Mouse (Mus musculus) C2C12 (cell line): Measurements from ENCODE around the gene Gm11562. TPM values are rescaled to one million over a fixed set of nuclear protein-coding genes. Genes with fewer than 3 reads are reported as not detected.
"Not testable (repeated sequence)": the region's sequence is repeated elsewhere in the genome, so short reads cannot be mapped to it uniquely, and the experiment has no call there.

Experiments
- H3K27me3 ChIP-seq: one replicate; pipeline ENCODE4 v1.6.1; 2011; ENCODE audit not compliant: control insufficient read depth, insufficient read depth, insufficient read length
- H3K36me3 ChIP-seq: one replicate; pipeline ENCODE4 v1.6.1; 2011; ENCODE audit not compliant: control insufficient read depth, insufficient read depth
- H3K4me3 ChIP-seq: one replicate; pipeline ENCODE4 v1.5.1; 2011; ENCODE audit warnings: mild to moderate bottlenecking, control low read depth; ENCODE audit not compliant: poor library complexity, insufficient read depth, severe bottlenecking
- H3K79me2 ChIP-seq: one replicate; pipeline ENCODE4 v1.6.1; 2011; ENCODE audit not compliant: control insufficient read depth, insufficient read depth
- H3K79me3 ChIP-seq: one replicate; pipeline ENCODE4 v1.6.1; 2011; ENCODE audit warnings: low read depth, control low read depth
- H3ac ChIP-seq: one replicate; pipeline ENCODE3; 2011; ENCODE audit warnings: low read depth; ENCODE audit not compliant: control insufficient read depth, insufficient read length
- CEBPB ChIP-seq: IDR thresholded peaks from one replicate; pipeline ENCODE4 v1.6.1; 2011; ENCODE audit warnings: low read depth, mild to moderate bottlenecking, control low read depth, moderate library complexity
- CTCF ChIP-seq: IDR thresholded peaks from one replicate; pipeline ENCODE4 v1.5.1; 2011; ENCODE audit not compliant: control insufficient read depth, insufficient read depth, insufficient read length
- FOSL1 ChIP-seq: IDR thresholded peaks from one replicate; pipeline ENCODE4 v1.8.0; 2011; ENCODE audit warnings: mild to moderate bottlenecking, low read length; ENCODE audit not compliant: poor library complexity, insufficient read depth, severe bottlenecking
- MAX ChIP-seq: IDR thresholded peaks from one replicate; pipeline ENCODE4 v1.6.1; 2011; ENCODE audit warnings: mild to moderate bottlenecking, control low read depth
- MYOD1 ChIP-seq: IDR thresholded peaks from one replicate; pipeline ENCODE4 v1.6.1; 2011; ENCODE audit warnings: low read depth; ENCODE audit not compliant: control insufficient read depth, insufficient read length
- MYOG ChIP-seq: IDR thresholded peaks from one replicate; pipeline ENCODE4 v1.6.1; 2011; ENCODE audit not compliant: control insufficient read depth, insufficient read length; ENCODE audit errors: extremely low read depth
- USF1 ChIP-seq: IDR thresholded peaks from one replicate; pipeline ENCODE4 v1.6.1; 2011; ENCODE audit warnings: low read depth, mild to moderate bottlenecking, control low read depth, moderate library complexity
- long read RNA-seq, 2 experiments: library from polyadenylated mRNA; unstranded; transcript quantifications; one replicate each; pipeline ENCODE4 v2.0.0; 2019 to 2020
- polyA plus RNA-seq: library from polyadenylated mRNA; unstranded; fragments of >200 nt; fragmentation: generic; extraction: Trizol; gene quantifications from one replicate; pipeline ENCODE4 v1.2.1, GENCODE M21; 2012; ENCODE audit warnings: missing spikeins

Gene Gm11562
- polyA plus RNA-seq: not detected
- long read RNA-seq, experiment 1: 0 reads
- long read RNA-seq, experiment 2: 0 reads

GRCm38 (mm10) chr11:99620335-99620734, at the start of gene Gm11562:
Gene Gm11562, minus strand, starts transcription at chr11:99620435.
- Histone ChIP-seq H3K4me3 (no peak within 1 kb of the TSS), H3K79me2 (no peaks in the 10 kb centered on the region), H3K27me3 (no peaks in the 10 kb centered on the region), H3K79me3 (no peaks in the 10 kb centered on the region), H3K36me3 (no peaks in the 10 kb centered on the region), H3ac (no peak within 1 kb of the TSS)
- TF ChIP-seq USF1 (no peak), MYOD1 (no peak), MYOG (no peak), CEBPB (no peak), MAX (no peak), FOSL1 (no peak), CTCF (no peak)

- Histone ChIP-seq H3K79me2 (no peaks in the 10 kb centered on the region), H3K79me3 (no peaks in the 10 kb centered on the region), H3K4me3 (no peak within 1 kb of the TSS), H3K36me3 (no peaks in the 10 kb centered on the region), H3K27me3 (no peaks in the 10 kb centered on the region), H3ac (no peak within 1 kb of the TSS)
- TF ChIP-seq USF1 (no peak), MYOG (no peak), CTCF (no peak), CEBPB (no peak), MYOD1 (no peak), MAX (no peak), FOSL1 (no peak)
These were observed 45.6 kb upstream of the Gm11562 start, which contains the start of gene Krtap4-6 for GRCm38 (mm10) chr11:99665860-99666259. Gene Krtap4-6, minus strand, starts transcription at chr11:99665960.

- H3K4me3 ChIP-seq: no peak overlapping the region
- TF ChIP-seq MYOD1 (no peak), FOSL1 (no peak), USF1 (no peak), MAX (no peak), MYOG (no peak), CTCF (no peak), CEBPB (no peak)
- H3K36me3 ChIP-seq: no peaks in the 10 kb centered on the region
- no peak overlapping the region for H3ac ChIP-seq
- H3K79me3 ChIP-seq: no peaks in the 10 kb centered on the region
- no peaks in the 10 kb centered on the region for H3K79me2 ChIP-seq
- H3K27me3 ChIP-seq: no peaks in the 10 kb centered on the region
These were observed 42.6 kb upstream of the Gm11562 start for GRCm38 (mm10) chr11:99662802-99663201.

GRCm38 (mm10) chr11:99659256-99659655, 39.0 kb upstream of the Gm11562 start:
- TF ChIP-seq USF1 (no peak), CTCF (no peak), FOSL1 (peak; percentile 2), MAX (no peak), MYOD1 (peak; percentile 2), MYOG (no peak), CEBPB (no peak)
- Histone ChIP-seq H3K27me3 (no peaks in the 10 kb centered on the region), H3K79me2 (no peaks in the 10 kb centered on the region), H3K4me3 (no peak overlapping the region), H3K79me3 (no peaks in the 10 kb centered on the region), H3K36me3 (no peaks in the 10 kb centered on the region), H3ac (no peak overlapping the region)

- TF ChIP-seq MYOD1: peak; percentile 86
- not testable (repeated sequence) for H3K79me3 ChIP-seq, H3ac ChIP-seq, H3K27me3 ChIP-seq, H3K79me2 ChIP-seq, H3K4me3 ChIP-seq, H3K36me3 ChIP-seq
These were observed 38.3 kb upstream of the Gm11562 start, which contains the start of gene Gm11563 for GRCm38 (mm10) chr11:99658467-99659010. Gene Gm11563, minus strand, starts transcription at chr11:99658960.

- TF ChIP-seq MYOG: no peak
- TF ChIP-seq MYOD1: no peak
These were observed 36.8 kb upstream of the Gm11562 start for GRCm38 (mm10) chr11:99657051-99657450.

More at GRCm38 (mm10) chr11:99657051-99657450, 36.8 kb upstream of the Gm11562 start:
- Histone ChIP-seq H3K79me3 (no peaks in the 10 kb centered on the region), H3ac (no peak overlapping the region), H3K36me3 (no peaks in the 10 kb centered on the region), H3K27me3 (no peaks in the 10 kb centered on the region), H3K79me2 (no peaks in the 10 kb centered on the region), H3K4me3 (no peak overlapping the region)
